Mouse (Mus musculus) heart, postnatal 4 days (tissue): ENCODE measurements at regions not wholly inside any gene's neighbourhood (a gene's known extent, or its start where the extent isn't known, plus 50 kb on each side); places are given as distances from the start of the nearest gene placed in this dataset.

Source experiments
- DNase-seq: peaks from one replicate; pipeline ENCODE4 v3.0.0; 2021

GRCm38 (mm10) chr8:49396519-49396918 lies 552.8 kb upstream of the Tenm3 start:
- no peak for DNase-seq

DNA sequence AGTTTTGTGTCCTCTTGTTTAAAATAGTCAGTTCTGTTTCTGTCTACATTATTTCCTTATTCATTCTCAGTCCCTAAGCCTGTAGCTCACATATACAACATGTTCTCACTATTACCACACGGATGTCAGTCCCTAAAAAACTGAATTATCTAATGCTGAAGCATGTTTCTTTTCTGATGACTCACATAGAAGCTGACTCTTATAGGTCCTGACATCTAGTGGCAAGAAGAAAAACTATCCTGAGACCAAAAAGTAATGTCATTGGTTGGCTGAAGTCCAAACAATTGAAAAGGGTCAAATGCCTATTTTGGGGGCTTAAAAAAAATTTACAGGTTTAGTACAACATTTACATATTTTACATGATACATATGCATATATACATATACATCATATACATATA lies 551.3 kb upstream of the Tenm3 start:
- DNase-seq, result no peak

GRCm38 (mm10) chr8:49389525-49389924 lies 545.8 kb upstream of the Tenm3 start:
- DNase-seq, result no peak

GRCm38 (mm10) chr8:49387587-49387986 lies 543.8 kb upstream of the Tenm3 start:
- no peak for DNase-seq

GRCm38 (mm10) chr8:49372686-49373085 lies 528.9 kb upstream of the Tenm3 start:
- no peak for DNase-seq

DNA sequence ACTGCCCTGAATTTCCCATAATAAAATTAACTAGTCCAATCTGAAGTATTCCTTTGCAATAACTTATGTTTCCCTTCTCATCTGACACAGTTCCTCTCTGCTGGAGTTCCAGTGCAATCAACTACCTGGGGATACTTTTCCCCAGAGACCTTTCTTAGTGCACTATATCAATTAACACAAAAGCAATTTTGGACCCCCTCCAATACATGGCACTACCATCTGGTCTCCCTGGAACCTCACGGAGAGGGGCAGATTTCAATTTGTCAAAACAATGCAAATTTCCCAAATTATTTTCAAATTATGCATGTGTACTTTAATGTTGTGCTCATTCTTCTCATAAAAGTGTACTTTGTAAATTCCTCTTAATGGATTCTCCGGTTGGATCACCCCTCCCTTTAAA lies 518.9 kb upstream of the Tenm3 start:
- no peak for DNase-seq

DNA sequence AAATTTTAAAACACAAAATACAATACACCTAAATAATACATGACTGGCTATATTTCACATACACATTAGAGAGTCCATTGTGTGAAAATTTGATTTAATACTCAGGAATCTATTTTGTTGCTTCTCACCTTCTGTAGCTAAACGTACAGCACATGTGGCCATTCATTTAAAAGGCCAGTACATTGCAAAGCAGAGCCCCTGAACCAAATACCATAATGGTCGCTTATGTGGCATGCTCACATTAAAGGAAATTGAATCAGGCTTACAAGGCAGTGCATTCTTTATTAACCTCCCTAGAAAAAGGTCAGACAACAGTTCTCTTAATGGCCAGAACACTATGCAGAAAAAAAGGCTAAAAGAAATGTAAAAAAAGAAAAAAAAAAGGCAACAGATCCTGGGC lies 517.7 kb upstream of the Tenm3 start:
- DNase-seq, result no peak

- DNase-seq, result no peak
Measured at GRCm38 (mm10) chr8:49360121-49360520, 516.4 kb upstream of the Tenm3 start.

DNA sequence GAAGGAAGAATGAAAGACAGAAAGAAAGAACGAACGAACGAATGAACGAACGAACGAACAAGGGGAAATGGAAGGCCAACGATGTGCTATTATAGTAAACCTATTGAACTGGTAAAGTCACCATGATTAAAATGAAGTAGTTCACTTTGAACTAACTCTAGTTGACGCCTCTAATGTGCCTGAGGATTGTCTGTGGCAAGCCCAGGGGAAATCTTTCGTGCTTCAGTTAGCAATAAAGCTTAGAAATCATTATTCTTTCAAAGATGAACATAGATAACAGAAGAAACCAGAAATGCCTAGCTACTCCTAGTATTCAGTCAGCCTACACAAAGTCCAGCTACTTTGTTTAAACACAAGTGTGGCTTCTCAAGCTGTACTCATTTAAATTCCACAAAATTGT lies 515.9 kb upstream of the Tenm3 start:
- DNase-seq, result no peak

DNA sequence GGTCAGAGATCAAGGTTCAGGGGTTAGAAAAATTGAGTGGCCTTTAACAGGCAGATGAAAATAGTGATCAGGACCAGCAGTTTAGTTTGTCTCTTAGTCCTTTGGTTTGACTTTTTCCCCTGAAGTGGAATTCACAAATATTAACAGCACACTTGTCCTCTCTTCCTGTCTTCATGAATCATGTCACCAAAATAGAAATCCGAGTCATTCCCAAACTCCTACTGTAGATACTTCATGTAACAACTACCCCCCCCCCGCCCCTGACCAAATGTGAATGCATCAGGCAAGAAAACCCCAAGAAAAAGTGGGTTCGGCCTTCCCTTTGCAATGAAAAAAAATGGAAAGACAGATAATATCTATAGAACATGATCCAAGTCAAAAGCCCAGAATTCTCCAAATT lies 504.9 kb upstream of the Tenm3 start:
- no peak for DNase-seq

GRCm38 (mm10) chr8:49338716-49339115 lies 495.0 kb upstream of the Tenm3 start:
- DNase-seq, result no peak

DNA sequence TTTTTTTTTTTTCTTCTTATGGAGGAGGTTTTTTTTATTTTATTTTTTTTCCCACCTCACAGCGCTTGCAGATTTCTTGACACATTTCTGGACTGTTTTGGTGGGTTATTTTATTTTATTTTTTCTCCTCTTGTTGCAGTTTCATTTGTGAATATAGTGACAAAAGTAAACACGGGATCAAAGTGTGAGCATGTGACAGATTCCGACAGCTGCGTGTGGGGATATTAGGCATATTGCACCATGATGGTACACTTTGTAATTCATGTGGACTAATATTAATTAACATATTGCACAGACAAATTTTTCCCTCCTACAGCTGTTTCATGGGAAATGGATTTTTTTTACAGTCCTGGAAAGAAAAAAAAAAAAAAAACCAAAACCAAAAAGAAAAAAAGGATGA lies 483.2 kb upstream of the Tenm3 start:
- DNase-seq, result no peak

DNA sequence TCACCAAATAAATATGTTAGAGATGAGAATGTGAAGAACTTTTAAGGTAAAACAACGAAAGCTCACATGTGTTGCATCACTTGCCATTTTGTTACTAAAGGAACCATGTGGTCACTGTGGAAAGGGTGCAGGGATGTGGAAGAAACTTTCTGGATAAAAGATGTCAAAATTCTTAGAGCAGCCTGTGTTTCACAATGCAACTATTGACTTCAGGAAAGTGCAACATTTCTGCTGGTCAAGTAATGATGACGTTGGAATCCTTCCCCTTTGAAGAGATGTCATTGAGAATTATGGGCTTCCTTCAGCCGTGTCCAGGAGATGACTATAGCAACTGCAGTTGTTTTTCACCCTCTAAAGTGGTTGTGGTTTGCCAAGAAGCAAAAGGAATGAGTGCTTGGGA lies 477.7 kb upstream of the Tenm3 start:
- DNase-seq, result no peak

DNA sequence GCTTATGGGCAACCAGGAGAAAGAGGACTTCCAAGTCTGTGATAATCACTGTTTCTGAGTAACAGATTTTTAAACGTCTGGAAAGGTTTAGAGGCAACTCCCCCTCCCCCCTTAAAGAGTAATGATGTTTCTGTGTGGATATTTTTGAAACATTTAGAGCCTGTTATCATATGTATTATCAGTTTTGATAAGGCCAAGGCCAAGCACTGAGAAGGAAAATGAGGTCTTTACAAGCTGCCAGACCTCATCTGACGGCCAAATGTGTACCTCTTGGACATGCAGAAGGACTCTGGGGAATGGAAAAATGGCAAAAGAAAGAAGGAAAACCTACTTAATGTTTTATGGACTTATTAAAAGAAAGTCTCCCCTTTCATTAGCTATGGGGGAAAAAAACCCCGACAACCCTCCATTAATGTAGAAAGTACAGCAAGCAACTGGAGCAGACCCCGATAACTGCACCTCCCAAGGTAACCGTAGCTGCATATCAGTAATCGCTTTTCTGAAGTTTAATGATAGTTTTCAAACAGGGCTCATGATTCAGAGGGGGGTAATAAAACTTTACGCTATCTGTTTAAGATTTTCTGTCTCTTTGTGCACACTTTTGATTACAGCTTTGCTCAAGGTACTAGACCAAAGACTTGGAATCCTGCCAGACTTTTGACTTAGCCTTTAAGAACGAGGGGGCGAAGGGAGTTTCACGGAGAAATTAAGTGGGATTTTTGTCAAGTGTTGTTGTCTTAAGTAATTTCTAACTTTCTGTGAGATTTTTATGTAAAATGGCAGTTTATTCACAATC lies 469.9 kb upstream of the Tenm3 start:
- no peak for DNase-seq

DNA sequence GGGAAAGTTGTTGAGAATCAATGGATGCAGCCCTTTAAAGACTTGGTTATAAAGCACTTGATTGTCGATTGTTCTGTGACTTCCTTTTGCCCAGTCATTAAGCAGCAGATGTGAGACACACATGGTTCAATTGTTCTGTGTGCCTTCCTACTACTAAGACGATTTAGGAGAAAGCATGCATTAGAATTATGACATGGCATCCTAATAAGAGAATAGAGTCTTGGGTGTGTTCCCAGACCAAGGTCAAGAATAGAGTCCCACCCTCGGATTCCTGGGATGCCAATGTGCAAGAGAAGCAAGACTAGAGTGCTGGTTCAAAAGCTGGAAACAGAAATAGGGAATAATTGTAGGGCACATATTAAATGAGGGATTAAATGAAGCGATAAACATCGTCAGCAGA lies 469.1 kb upstream of the Tenm3 start:
- DNase-seq, result no peak

DNA sequence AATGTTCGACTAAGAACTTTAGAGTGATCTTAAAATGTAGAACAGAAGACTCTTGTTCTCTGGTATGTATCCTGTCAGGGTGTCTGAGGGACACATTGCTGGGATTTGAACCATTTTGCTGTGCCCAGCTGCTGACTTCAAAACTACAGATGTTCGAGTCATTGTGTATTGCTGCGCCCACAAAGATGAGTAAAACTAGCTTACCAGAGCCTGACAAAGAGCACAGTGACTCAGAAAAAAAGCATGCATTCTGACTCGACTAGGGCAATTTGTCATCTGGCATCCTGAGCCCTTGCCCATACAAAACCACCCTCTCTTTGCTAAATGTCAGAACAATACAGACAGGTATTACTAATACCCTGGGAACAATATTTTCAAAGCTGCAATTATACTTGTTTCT lies 438.6 kb upstream of the Tenm3 start:
- DNase-seq, result no peak

GRCm38 (mm10) chr8:49281254-49281653 lies 437.5 kb upstream of the Tenm3 start:
- no peak for DNase-seq

GRCm38 (mm10) chr8:49274031-49274430 lies 430.3 kb upstream of the Tenm3 start:
- DNase-seq, result no peak

DNA sequence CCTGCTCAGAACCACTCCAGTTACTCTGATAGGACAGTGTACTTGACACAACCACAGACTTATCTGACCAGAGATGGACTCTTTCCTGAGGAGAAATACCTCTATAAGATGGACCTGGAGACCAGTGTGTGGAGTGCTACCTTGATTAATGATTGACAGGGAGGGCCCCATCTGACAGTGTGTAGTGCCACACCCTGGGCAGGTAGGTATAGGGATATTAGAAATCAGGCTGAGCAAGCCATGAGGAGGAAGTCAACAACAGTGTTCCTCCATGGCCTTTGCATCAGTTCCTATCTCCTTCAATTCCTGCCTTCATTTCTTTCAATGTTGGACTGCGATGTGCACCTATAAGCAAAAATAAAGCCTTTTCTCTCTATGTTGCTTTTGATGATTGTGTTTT lies 429.4 kb upstream of the Tenm3 start:
- no peak for DNase-seq

GRCm38 (mm10) chr8:49263416-49263815 lies 419.7 kb upstream of the Tenm3 start:
- no peak for DNase-seq

- DNase-seq, result no peak
Measured at GRCm38 (mm10) chr8:49262797-49263196, 419.0 kb upstream of the Tenm3 start.

- DNase-seq, result no peak
Measured at GRCm38 (mm10) chr8:49255954-49256353, 412.2 kb upstream of the Tenm3 start.

DNA sequence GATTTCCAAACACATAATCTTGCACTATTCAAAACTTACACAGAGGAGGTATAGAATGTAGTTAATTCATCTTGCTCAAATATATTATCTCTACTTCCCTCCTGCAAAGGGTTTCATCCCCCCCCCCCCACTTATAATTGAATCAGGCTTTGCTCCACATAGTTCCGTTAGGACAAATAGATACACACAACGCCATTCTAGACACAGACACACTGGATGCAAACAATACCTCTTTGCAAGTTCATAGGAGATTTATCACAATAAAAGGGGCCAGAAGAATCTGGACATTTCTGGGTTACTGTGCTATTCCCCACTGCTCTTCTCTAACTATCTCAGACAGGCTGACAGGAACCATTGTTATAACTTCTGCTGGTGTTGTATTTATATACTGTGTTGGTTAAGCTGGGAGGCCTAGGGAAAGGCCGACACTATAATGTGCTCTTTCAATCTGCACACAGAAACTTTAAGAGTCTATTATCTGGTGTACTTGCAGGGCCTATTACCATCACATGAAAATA lies 410.6 kb upstream of the Tenm3 start:
- DNase-seq, result no peak

DNA sequence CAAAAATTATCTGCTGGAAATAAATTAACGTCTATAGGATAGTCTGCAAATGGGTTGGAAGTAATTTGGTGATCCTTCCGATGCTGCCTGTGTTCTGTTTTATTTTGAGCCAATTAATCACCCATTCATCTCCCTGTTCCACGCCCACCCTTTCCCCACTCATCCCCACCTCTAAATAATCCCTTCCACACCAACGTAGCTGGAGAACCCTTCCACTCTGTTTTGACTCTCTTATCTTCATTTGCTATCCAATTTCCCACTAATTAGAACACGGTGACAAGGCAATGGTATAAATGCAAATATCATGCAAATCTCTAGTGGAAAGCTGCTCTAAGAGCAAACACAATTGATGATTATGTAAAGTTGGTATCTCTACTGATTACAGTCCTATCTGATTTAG lies 399.3 kb upstream of the Tenm3 start:
- DNase-seq, result no peak

DNA sequence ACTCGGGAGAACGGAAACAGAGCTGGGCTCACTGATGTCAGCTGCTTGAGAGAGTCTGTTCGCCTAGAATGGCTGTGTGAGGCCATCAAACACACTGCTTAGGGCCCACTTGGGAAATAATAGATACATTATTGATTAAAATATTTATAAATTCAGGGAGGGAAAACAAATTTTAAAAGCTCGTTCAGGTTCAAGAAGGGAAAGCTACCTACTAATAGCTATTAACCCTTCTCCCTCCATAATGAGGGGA lies 393.0 kb upstream of the Tenm3 start:
- no peak for DNase-seq
